ENCODE assay signal across 8 mouse cellular contexts in genomic region chr1:155537005-155537642, GRCm38 (mm10). TPM values are rescaled to one million over a fixed set of nuclear protein-coding genes. Genes with fewer than 3 reads are reported as not detected.
A peak's percentile ranks its signal among the peaks of the same experiment; 100 is the strongest.
DNase-seq lines count a peak whose midpoint lies in the region; ATAC-seq and TF ChIP-seq lines count a peak whose summit lies in the region.

No protein-coding gene starts in this region.

- H3K4me1 ChIP-seq in midbrain, embryonic 13.5 days (replicated peaks) = no peaks in the 10 kb centered on the region
- H3K4me1 ChIP-seq in midbrain, embryonic 10.5 days = no peaks in the 10 kb centered on the region
- H3K4me1 ChIP-seq in forebrain, embryonic 16.5 days (replicated peaks; ENCODE audit: control insufficient read depth, insufficient read depth, low read length) = no peaks in the 10 kb centered on the region
- H3K4me1 ChIP-seq in limb, embryonic 14.5 days (ENCODE audit: control insufficient read depth, insufficient read depth, low read length) = no peaks in the 10 kb centered on the region

- peak; percentile 43; the same call in 1 of the 2 replicates for ATAC-seq in midbrain, embryonic 13.5 days
- ATAC-seq in forebrain, embryonic 16.5 days = peak; percentile 58
- no peak for ATAC-seq in limb, embryonic 14.5 days (ENCODE audit: low FRiP score, low read depth)

- H3K9ac ChIP-seq in midbrain, embryonic 13.5 days (replicated peaks) = no peak overlapping the region
- H3K9ac ChIP-seq in forebrain, embryonic 16.5 days (replicated peaks; ENCODE audit: low read depth, low read length) = no peak overlapping the region
- H3K9ac ChIP-seq in limb, embryonic 14.5 days (ENCODE audit: low read depth, low read length, severe bottlenecking) = no peak overlapping the region

- TF ChIP-seq POLR2A in brain, embryonic 14.5 days (IDR thresholded peaks at IDR 0.05; ENCODE audit: borderline replicate concordance, extremely low read depth, insufficient read depth, insufficient read length, poor library complexity, severe bottlenecking) = no peak
- no peak for TF ChIP-seq POLR2A in limb, embryonic 14.5 days (IDR thresholded peaks at IDR 0.05; ENCODE audit: borderline replicate concordance, extremely low read depth, insufficient read depth, insufficient read length)

- H3K36me3 ChIP-seq in midbrain, embryonic 13.5 days = no peaks in the 10 kb centered on the region
- no peaks in the 10 kb centered on the region for H3K36me3 ChIP-seq in midbrain, embryonic 10.5 days
- H3K36me3 ChIP-seq in forebrain, embryonic 16.5 days (ENCODE audit: control insufficient read depth, insufficient read depth) = no peaks in the 10 kb centered on the region
- no peaks in the 10 kb centered on the region for H3K36me3 ChIP-seq in limb, embryonic 14.5 days (ENCODE audit: control insufficient read depth, insufficient read depth, low read length)

- no peak overlapping the region for H3K4me3 ChIP-seq in midbrain, embryonic 13.5 days (replicated peaks)
- no peak overlapping the region for H3K4me3 ChIP-seq in midbrain, embryonic 10.5 days
- H3K4me3 ChIP-seq in forebrain, embryonic 16.5 days (replicated peaks; ENCODE audit: low read length) = no peak overlapping the region
- H3K4me3 ChIP-seq in limb, embryonic 14.5 days (replicated peaks; ENCODE audit: low read length) = no peak overlapping the region

- peak; percentile 36 for DNase-seq in adrenal gland, adult 2 months
- no peak for DNase-seq in adrenal gland, postnatal 25 days
- no peak for DNase-seq in midbrain, embryonic 10.5 days (ENCODE audit: low spot score)
- peak; percentile 84 for DNase-seq in brain, embryonic 14.5 days (ENCODE audit: low read depth)
- peak; percentile 72 for DNase-seq in limb, embryonic 14.5 days (ENCODE audit: low spot score)
- DNase-seq in spleen, postnatal 10 days (ENCODE audit: low spot score in 2 of 2) = peak; percentile 27 to 46

- WGBS in midbrain, embryonic 13.5 days = 4% methylated on average over 2 of the region's 2 CpGs
- WGBS in midbrain, embryonic 10.5 days = 9% methylated on average over 2 of the region's 2 CpGs
- WGBS in forebrain, embryonic 16.5 days = 1% methylated on average over 2 of the region's 2 CpGs
- WGBS in limb, embryonic 14.5 days = 4% methylated on average over 2 of the region's 2 CpGs

- TF ChIP-seq CTCF in brain, embryonic 14.5 days (IDR thresholded peaks at IDR 0.05; ENCODE audit: borderline replicate concordance, extremely low read depth, insufficient read depth, insufficient read length) = peak; percentile 71

- no peak overlapping the region for H3K4me2 ChIP-seq in midbrain, embryonic 13.5 days (replicated peaks)
- no peak overlapping the region for H3K4me2 ChIP-seq in forebrain, embryonic 16.5 days (ENCODE audit: low read length)
- no peak overlapping the region for H3K4me2 ChIP-seq in limb, embryonic 14.5 days (replicated peaks; ENCODE audit: low read depth, low read length, severe bottlenecking)

- H3K9me3 ChIP-seq in midbrain, embryonic 13.5 days = no peaks in the 10 kb centered on the region
- H3K9me3 ChIP-seq in midbrain, embryonic 10.5 days (replicated peaks) = no peaks in the 10 kb centered on the region
- no peaks in the 10 kb centered on the region for H3K9me3 ChIP-seq in forebrain, embryonic 16.5 days (ENCODE audit: control insufficient read depth, low read length)
- H3K9me3 ChIP-seq in limb, embryonic 14.5 days (ENCODE audit: control insufficient read depth, low read length) = no peaks in the 10 kb centered on the region

- no peak overlapping the region for H3K27ac ChIP-seq in midbrain, embryonic 13.5 days
- H3K27ac ChIP-seq in midbrain, embryonic 10.5 days (replicated peaks) = no peak overlapping the region
- no peak overlapping the region for H3K27ac ChIP-seq in forebrain, embryonic 16.5 days (ENCODE audit: low read length)
- no peak overlapping the region for H3K27ac ChIP-seq in limb, embryonic 14.5 days (replicated peaks; ENCODE audit: low read depth, low read length)

- H3K27me3 ChIP-seq in midbrain, embryonic 13.5 days = no peaks in the 10 kb centered on the region
- H3K27me3 ChIP-seq in midbrain, embryonic 10.5 days (ENCODE audit: low read depth, poor library complexity, severe bottlenecking) = no peaks in the 10 kb centered on the region; the same call in 1 of the 2 replicates
- H3K27me3 ChIP-seq in forebrain, embryonic 16.5 days (replicated peaks; ENCODE audit: control insufficient read depth, insufficient read depth, low read length) = no peaks in the 10 kb centered on the region
- no peaks in the 10 kb centered on the region for H3K27me3 ChIP-seq in limb, embryonic 14.5 days (ENCODE audit: control insufficient read depth, insufficient read depth, low read length)

RNA-seq across cellular contexts. Expression of gene Acbd6, which starts 20.8 kb away (rescaled TPM):
- total RNA-seq in adrenal gland, adult 2 months (2021) = 10 to 100 TPM; 64.4 to 74.2 TPM
- polyA plus RNA-seq in adrenal gland, adult 2 months (2012; rRNA removed) = 384 and 451 TPM in 2 replicates
- 64.9 and 81.0 TPM in 2 replicates for total RNA-seq in adrenal gland, postnatal 25 days (2021)
- polyA plus RNA-seq in midbrain, embryonic 13.5 days (2015; fragmentation: Nextera tagmentation; extraction: Ambion mirVana) = 63.2 and 73.6 TPM in 2 replicates
- polyA plus RNA-seq in midbrain, embryonic 10.5 days (2016; fragmentation: Nextera tagmentation; extraction: Ambion mirVana) = 69.1 and 71.5 TPM in 2 replicates
- polyA plus RNA-seq in brain, embryonic 14.5 days (2012; rRNA removed) = 98.6 and 121 TPM in 2 replicates
- 84.4 and 87.4 TPM in 2 replicates for polyA plus RNA-seq in forebrain, embryonic 16.5 days (2015; fragmentation: Nextera tagmentation; extraction: Ambion mirVana)
- 88.3 and 117 TPM in 2 replicates for polyA plus RNA-seq in limb, embryonic 14.5 days (2012; rRNA removed)
- 87.9 and 88.4 TPM in 2 replicates for polyA plus RNA-seq in limb, embryonic 14.5 days (2014; fragmentation: Nextera tagmentation; extraction: Ambion mirVana)

Comparison
In these comparisons a context has a peak if more than half of its experiments do, and no peak if none do; other contexts are left out.
1. DNase-seq: peak in adrenal gland, adult 2 months (single experiment), brain, embryonic 14.5 days (single experiment), limb, embryonic 14.5 days (single experiment) and spleen, postnatal 10 days (2 of 2); none in adrenal gland, postnatal 25 days (single experiment) and midbrain, embryonic 10.5 days (single experiment).